Mouse (Mus musculus) ZHBTc4 (cell line): ENCODE results near the gene Fgf7.
A peak's percentile ranks its signal among the peaks of the same experiment; 100 is the strongest.

Experiments
- DNase-seq: peaks from one replicate; pipeline ENCODE4 v3.0.0-alpha.2; 2011; ENCODE audit warnings: low read depth, low spot score

Gene Fgf7

GRCm38 (mm10) chr2:126034379-126035005, at the start of gene Fgf7:
Gene Fgf7 (plus strand): TSS chr2:126034658.
- no peak for DNase-seq

GRCm38 (mm10) chr2:126002291-126002690, 32.2 kb upstream of the Fgf7 start:
- no peak for DNase-seq

- DNase-seq, result no peak
These were observed 28.4 kb upstream of the Fgf7 start for GRCm38 (mm10) chr2:126006088-126006487.

- no peak for DNase-seq
These were observed 27.7 kb upstream of the Fgf7 start for GRCm38 (mm10) chr2:126006742-126007141.

GRCm38 (mm10) chr2:126014989-126015710, 19.3 kb upstream of the Fgf7 start:
- peak; percentile 18 for DNase-seq

GRCm38 (mm10) chr2:126015763-126016473, 18.5 kb upstream of the Fgf7 start:
- DNase-seq, result no peak

- DNase-seq, result no peak
These were observed 3.1 kb upstream of the Fgf7 start for GRCm38 (mm10) chr2:126031186-126031900.

GRCm38 (mm10) chr2:126033114-126033972, 1.1 kb upstream of the Fgf7 start:
- no peak for DNase-seq

GRCm38 (mm10) chr2:126035013-126035770, 734 bp downstream of the Fgf7 start:
- no peak for DNase-seq

- no peak for DNase-seq
These were observed 1.7 kb downstream of the Fgf7 start for GRCm38 (mm10) chr2:126036121-126036520.

- DNase-seq, result no peak
These were observed 4.0 kb downstream of the Fgf7 start for GRCm38 (mm10) chr2:126038221-126039000.

GRCm38 (mm10) chr2:126039414-126039891, 5.0 kb downstream of the Fgf7 start:
- DNase-seq, result no peak

- DNase-seq, result no peak
These were observed 6.2 kb downstream of the Fgf7 start for GRCm38 (mm10) chr2:126040651-126041050.

GRCm38 (mm10) chr2:126041237-126041636, 6.8 kb downstream of the Fgf7 start:
- DNase-seq, result no peak

- no peak for DNase-seq
These were observed 8.2 kb downstream of the Fgf7 start for GRCm38 (mm10) chr2:126042674-126043073.

- DNase-seq, result no peak
These were observed 11.2 kb downstream of the Fgf7 start for GRCm38 (mm10) chr2:126045621-126046020.

- no peak for DNase-seq
These were observed 18.5 kb downstream of the Fgf7 start for GRCm38 (mm10) chr2:126052749-126053557.

GRCm38 (mm10) chr2:126053657-126054056, 19.2 kb downstream of the Fgf7 start:
- DNase-seq, result no peak
